Mouse (Mus musculus) liver, embryonic 14.5 days (tissue): ENCODE measurements around the gene Ccdc13.
A peak's percentile ranks its signal among the peaks of the same experiment; 100 is the strongest.

Source experiments
- CTCF ChIP-seq: IDR thresholded peaks from 2 replicates; pipeline ENCODE4 v1.5.1; 2016; ENCODE audit warnings: antibody characterized with exemption, low read depth, control low read depth
- EP300 ChIP-seq: IDR thresholded peaks from 2 replicates; pipeline ENCODE4 v1.6.1; 2016; ENCODE audit warnings: antibody characterized with exemption, low read depth

GRCm38 (mm10) chr9:121830956-121831293 is 8.3 kb downstream of the Ccdc13 start:
- TF ChIP-seq CTCF (peak; percentile 88), EP300 (no peak)
